Mouse (Mus musculus): Measurements from ENCODE around the gene St3gal3.

St3gal3 gene

GRCm38 (mm10) chr4:117912131-117912561, 222.6 kb downstream of the St3gal3 start:
- intact Hi-C loops (cut with DNase I): no loop called here

- intact Hi-C loops (cut with DNase I): no loop called here
Measured at GRCm38 (mm10) chr4:117908834-117909453, 225.8 kb downstream of the St3gal3 start.

DNA sequence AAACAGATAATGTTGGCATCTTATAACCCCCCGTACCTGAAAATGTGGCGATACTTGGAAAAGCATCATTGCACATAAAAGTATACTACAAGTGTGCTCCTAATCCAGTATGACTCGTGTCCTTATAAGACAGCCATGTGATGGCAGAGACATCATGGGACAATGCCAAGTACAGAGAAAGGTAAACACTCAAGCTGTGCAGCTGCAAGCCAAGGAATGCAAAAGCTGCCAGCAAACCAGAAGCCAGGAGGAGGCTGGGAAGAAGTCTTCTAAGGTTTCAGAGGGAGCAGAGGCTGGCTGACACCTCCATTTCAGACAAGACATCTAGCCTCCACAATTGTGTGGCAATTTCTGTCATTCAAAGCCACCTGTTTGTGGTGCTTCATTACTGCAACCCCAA, 228.5 kb downstream of the St3gal3 start:
- intact Hi-C loops (cut with DNase I): no loop called here

DNA sequence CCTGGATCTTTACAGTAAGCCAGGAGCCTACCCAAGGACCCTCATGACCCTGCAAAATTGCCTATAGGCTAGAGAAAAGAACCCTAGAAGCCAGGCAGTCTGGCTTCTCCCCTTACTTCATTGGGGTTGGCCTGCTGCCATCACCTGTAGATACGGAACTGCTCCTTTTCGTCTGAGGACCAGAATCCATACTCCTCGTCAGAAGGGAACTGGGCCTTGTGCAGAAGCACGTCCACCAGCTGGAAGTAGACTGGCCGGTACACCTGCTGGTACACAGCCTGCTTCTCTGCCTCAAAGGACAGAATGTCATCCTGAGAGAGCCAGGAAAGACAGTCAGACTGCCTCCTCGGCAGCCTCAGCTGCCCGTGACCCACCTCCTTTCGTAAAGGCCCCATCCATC, 230.0 kb downstream of the St3gal3 start:
- intact Hi-C loops (cut with DNase I): no loop called here

GRCm38 (mm10) chr4:117904094-117904493, 230.6 kb downstream of the St3gal3 start:
- intact Hi-C loops (cut with DNase I): no loop called here

GRCm38 (mm10) chr4:117898111-117898510, 236.6 kb downstream of the St3gal3 start:
- intact Hi-C loops (cut with DNase I): no loop called here

GRCm38 (mm10) chr4:117896031-117896430, 238.7 kb downstream of the St3gal3 start:
- intact Hi-C loops (cut with DNase I): no loop called here

- intact Hi-C loops (cut with DNase I): no loop called here
Measured at GRCm38 (mm10) chr4:117895339-117895738, 239.4 kb downstream of the St3gal3 start.

DNA sequence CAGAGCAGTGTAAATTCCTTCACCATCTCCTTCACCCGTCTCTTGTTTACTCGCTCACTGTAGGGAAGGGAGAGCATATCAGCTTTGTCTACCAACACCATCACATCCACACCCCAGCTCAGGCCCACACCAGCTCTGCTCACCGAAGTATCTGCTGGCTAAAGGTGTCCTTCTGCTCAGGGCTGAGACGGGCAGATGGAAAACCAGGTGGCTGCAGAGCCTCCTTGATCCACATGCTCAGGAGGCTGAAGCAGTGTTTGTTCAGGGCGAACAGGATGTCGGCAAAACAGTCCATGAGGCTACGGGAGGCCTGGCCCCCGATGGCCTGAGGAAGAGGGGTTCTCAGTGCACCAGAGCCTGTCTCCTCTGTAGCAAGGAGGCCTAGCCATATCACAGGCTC, 240.1 kb downstream of the St3gal3 start:
- intact Hi-C loops (cut with DNase I): no loop called here

GRCm38 (mm10) chr4:117893376-117893775, 241.3 kb downstream of the St3gal3 start:
- intact Hi-C loops (cut with DNase I): no loop called here

GRCm38 (mm10) chr4:117891738-117892161, 243.0 kb downstream of the St3gal3 start, which contains the start of gene Dph2:
TSS of gene Dph2 (minus strand) at chr4:117892032.
- intact Hi-C loops (cut with DNase I): no loop called here

DNA sequence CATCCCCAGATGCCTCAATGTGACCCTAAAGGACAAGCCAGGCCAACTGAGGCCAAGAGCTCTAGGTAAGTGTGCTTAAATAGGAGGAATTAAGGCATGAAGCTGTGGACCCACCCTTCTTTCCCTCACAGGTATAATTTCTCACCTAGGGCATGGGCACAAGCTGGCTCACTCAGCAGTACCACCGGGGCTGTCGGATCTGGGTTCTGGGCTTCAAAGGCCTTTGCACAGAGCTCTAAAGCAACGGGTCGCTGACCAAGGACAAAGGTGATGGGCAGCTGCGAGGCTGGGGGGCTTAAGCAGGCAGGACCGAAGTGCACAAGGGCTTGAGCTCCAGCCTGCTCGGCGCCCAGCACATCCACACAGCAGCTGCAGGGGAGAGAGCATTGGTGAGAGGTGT, 244.0 kb downstream of the St3gal3 start:
- intact Hi-C loops (cut with DNase I): no loop called here

DNA sequence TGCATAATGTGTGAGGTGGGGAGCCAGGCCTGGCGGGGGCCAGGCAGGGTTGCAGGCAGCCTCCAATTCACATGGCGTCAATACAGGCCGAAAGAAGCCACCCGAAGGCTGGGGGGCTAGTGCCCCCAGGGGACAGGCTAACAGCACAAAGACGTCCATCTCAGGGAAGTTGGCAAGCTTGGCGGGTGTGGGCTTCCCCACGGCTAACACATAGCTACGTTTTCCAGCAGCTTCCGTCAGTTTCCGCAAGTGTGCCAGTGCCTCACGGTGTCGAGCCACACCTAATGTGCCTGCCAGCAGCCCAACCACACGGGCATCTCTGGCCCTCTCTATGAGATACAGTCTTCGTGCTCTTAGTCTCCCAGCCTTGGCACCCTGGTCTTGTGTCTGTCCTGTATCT, 244.7 kb downstream of the St3gal3 start:
- intact Hi-C loops (cut with DNase I): no loop called here

DNA sequence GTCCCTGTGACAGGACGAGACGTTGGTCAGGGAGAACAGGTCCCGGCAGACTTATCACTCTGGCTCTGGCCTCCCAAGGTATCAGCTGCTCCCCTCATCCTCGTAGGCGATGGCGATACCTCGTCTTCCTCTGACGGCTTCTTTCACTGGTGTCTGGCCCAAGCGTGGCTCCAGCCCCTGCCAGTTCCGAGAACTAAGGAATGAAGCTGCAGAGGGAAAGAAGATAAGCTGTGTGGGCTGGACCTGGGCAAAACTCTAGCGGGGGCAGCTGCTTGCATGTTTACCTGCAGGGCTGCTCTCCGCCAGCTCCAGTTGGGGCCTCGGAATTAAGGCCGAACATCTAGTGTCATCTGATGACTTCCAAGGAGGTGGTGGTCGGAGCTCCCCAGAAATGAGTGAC, 245.2 kb downstream of the St3gal3 start:
- intact Hi-C loops (cut with DNase I): no loop called here

GRCm38 (mm10) chr4:117887920-117888319, 246.8 kb downstream of the St3gal3 start:
- intact Hi-C loops (cut with DNase I): no loop called here

DNA sequence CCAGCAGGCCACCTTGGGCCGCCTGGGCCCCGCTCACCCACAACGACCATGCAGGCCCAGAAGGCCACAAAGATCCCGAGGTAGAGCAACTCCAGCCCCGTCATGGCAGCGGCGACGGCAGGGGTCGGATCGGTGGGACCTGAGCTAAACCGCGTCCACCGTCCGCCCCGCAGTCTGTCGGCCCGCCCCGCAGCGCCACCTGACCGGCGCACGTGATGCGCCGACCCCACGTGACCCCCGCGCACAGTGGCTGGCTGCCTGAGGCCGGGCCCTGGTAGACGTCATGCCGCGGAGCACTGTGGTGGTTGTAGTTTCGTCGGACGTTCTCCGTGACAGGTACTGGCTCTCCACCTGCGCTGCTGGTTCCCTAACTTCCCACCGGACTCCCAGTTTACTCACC, 247.6 kb downstream of the St3gal3 start, which contains the start of gene Atp6v0b:
Gene Atp6v0b, minus strand, starts transcription at position 201 of the 400 bp plus-strand sequence.
- intact Hi-C loops (cut with DNase I): no loop called here

DNA sequence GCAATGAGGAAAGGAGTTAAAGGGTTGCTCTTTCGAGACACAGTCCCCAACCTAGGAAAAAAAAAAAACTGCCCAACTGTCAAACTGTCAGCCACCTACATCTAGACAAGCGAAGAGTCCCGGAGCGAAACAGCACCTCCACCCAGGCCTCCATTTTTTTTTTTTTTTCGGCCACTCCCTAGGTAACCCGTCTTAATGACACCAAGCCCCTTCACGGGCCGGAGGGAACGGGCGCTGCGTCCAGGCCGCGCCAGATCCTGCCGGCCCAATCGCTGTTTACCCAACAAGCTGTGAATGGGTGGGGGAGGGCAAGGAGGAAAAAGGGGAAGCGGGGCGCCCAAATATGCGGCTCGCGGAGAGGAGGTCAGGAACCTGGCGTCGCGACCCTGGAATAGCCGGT, 248.1 kb downstream of the St3gal3 start:
- intact Hi-C loops (cut with DNase I): no loop called here

GRCm38 (mm10) chr4:117885994-117886393, 248.7 kb downstream of the St3gal3 start:
- intact Hi-C loops (cut with DNase I): no loop called here

DNA sequence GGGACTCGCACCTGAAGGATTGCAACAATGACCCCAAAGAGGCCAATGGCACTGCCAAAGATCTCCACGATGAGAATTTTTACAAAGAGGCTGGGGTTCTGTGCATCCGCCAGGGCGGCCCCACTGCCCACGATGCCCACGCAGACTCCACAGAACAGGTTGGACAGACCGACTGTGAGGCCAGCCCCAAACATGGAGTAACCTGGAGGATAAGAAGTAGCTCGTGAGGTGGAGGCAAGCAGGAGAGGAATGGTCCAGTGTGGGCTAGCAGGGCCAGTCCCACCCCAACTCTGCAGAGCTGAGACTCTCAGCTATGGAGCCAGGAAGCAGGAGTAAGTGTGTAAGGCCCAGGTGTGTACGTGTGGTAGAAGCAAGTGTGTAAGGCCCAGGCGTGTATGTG, 249.6 kb downstream of the St3gal3 start:
- intact Hi-C loops (cut with DNase I): no loop called here

DNA sequence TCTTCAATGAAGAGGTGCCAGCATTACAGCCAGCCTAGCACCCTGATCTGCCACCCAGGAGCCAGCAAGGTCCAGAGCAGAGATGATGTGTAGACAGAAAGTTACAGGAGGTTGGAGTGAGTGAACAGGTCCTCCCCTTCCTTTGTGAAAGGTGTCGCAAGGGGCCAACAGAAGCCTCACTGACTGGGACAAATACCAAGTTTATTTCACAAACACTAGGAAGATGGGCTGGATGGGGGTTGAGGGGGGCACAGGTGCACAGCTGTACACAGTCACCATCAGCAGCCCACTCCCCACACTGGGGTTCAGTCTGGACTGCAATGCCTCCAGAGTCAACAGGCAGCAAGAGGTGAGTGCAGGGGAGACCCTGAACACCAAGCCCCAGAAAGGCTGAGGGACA, 250.6 kb downstream of the St3gal3 start:
- intact Hi-C loops (cut with DNase I): no loop called here

- intact Hi-C loops (cut with DNase I): no loop called here
Measured at GRCm38 (mm10) chr4:117882701-117883691, 251.7 kb downstream of the St3gal3 start, which contains the start of gene B4galt2. TSS of gene B4galt2 (minus strand) at chr4:117883487.

Data from adrenal gland (tissue).